Mouse (Mus musculus) macrophage (primary cell): ENCODE results near the gene C5ar2. TPM values are rescaled to one million over a fixed set of nuclear protein-coding genes. Genes with fewer than 3 reads are reported as not detected.
A peak's percentile ranks its signal among the peaks of the same experiment; 100 is the strongest.

Experiments used
- H3K27ac ChIP-seq: fragments of 350-480 bp; formaldehyde crosslinking; 2 replicates; pipeline ENCODE4 v1.9.0; 2021
- H3K36me3 ChIP-seq: fragments of 350-480 bp; formaldehyde crosslinking; 2 replicates; pipeline ENCODE4 v1.9.0; 2021; ENCODE audit errors: inconsistent target
- H3K4me3 ChIP-seq: fragments of 350-480 bp; formaldehyde crosslinking; 2 replicates; pipeline ENCODE4 v1.9.0; 2021; ENCODE audit errors: inconsistent target
- H3K79me2 ChIP-seq: fragments of 350-480 bp; formaldehyde crosslinking; 2 replicates; pipeline ENCODE4 v1.9.0; 2021; ENCODE audit errors: inconsistent target
- WGBS: methylation state at CpG from one replicate; pipeline ENCODE4 v1.1.7; 2026; ENCODE audit warnings: inconsistent platforms; ENCODE audit not compliant: missing documents; 5-methylcytosine and 5-hydroxymethylcytosine counted together
- polyA plus RNA-seq: library from polyadenylated mRNA; stranded (reverse); fragments of 250-400 nt; gene quantifications from 3 replicates; pipeline ENCODE4 v1.2.4, GENCODE M21; 2018; ENCODE audit warnings: inconsistent platforms
- total RNA-seq, 78 experiments: library from RNA; depleted of rRNA; stranded (reverse); fragments of 250-400 nt; gene quantifications; 1 replicate in 9 of 78; 2 replicates in 24 of 78; 3 replicates in 43 of 78; 4 replicates in 2 of 78; pipeline ENCODE4 v1.2.4; 2018; ENCODE audit warnings: inconsistent platforms in 56 of 78

C5ar2 gene
- total RNA-seq (2018; cell fraction: chromatin; rRNA removed), result 1 to 10 TPM; 1.3 to 9.4 (median 4.6) TPM
- 1 to 10 TPM; 2.3 to 7.1 (median 4.2) TPM for total RNA-seq (2018; cell fraction: cytosol; rRNA removed)
- 10 to 100 TPM in 8 of 26 experiments, 1 to 10 TPM in 18; 4.5 to 18.7 (median 8.2) TPM for total RNA-seq (2018; cell fraction: nucleus; rRNA removed)
- 5.3 to 5.8 TPM (median 5.7 TPM) in 3 replicates for polyA plus RNA-seq

- peak within 1 kb of the TSS; percentile 96 for H3K27ac ChIP-seq
- peaks cover 38% of the 10 kb centered on the region for H3K79me2 ChIP-seq
- H3K4me3 ChIP-seq, result no peak within 1 kb of the TSS
Observed at GRCm38 (mm10) chr7:16244067-16244466, at the start of gene C5ar2. Gene C5ar2 (minus strand): TSS chr7:16244154.

DNA sequence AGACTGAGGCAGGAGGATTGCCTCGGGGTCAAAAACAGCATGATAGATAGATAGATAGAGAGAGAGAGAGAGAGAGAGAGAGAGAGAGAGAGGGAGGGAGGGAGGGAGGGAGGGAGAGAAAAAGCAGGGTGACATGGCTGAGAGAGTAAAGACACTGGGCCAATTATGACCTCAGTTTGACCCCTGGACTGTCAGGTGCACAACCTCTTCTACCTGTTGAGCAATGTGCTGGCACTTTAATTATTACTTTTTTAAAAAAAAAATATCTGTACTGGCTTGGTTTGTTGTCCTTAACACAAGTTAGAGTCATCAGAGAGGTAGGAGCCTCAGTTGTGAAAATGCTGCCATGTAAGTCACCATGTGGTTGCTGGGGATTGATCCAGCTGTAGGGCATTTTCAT lies 43.8 kb upstream of the C5ar2 start:
- H3K79me2 ChIP-seq, result peaks cover 27% of the 10 kb centered on the region
- no peak overlapping the region for H3K4me3 ChIP-seq
- H3K36me3 ChIP-seq, result peaks cover 15% of the 10 kb centered on the region
- H3K27ac ChIP-seq, result no peak overlapping the region
- WGBS, result no CpG with 5 or more reads among the region's 1 CpGs

More at GRCm38 (mm10) chr7:16244067-16244466, at the start of gene C5ar2:
- WGBS, result 22% methylated on average over 5 of the region's 5 CpGs
- H3K36me3 ChIP-seq, result peaks cover 22% of the 10 kb centered on the region

GRCm38 (mm10) chr7:16287016-16287415 lies 43.1 kb upstream of the C5ar2 start:
- 18% methylated on average over 1 of the region's 2 CpGs for WGBS
- Histone ChIP-seq H3K36me3 (peaks cover 19% of the 10 kb centered on the region), H3K79me2 (peaks cover 27% of the 10 kb centered on the region), H3K4me3 (peak overlapping the region; percentile 40), H3K27ac (peak overlapping the region; percentile 76)

DNA sequence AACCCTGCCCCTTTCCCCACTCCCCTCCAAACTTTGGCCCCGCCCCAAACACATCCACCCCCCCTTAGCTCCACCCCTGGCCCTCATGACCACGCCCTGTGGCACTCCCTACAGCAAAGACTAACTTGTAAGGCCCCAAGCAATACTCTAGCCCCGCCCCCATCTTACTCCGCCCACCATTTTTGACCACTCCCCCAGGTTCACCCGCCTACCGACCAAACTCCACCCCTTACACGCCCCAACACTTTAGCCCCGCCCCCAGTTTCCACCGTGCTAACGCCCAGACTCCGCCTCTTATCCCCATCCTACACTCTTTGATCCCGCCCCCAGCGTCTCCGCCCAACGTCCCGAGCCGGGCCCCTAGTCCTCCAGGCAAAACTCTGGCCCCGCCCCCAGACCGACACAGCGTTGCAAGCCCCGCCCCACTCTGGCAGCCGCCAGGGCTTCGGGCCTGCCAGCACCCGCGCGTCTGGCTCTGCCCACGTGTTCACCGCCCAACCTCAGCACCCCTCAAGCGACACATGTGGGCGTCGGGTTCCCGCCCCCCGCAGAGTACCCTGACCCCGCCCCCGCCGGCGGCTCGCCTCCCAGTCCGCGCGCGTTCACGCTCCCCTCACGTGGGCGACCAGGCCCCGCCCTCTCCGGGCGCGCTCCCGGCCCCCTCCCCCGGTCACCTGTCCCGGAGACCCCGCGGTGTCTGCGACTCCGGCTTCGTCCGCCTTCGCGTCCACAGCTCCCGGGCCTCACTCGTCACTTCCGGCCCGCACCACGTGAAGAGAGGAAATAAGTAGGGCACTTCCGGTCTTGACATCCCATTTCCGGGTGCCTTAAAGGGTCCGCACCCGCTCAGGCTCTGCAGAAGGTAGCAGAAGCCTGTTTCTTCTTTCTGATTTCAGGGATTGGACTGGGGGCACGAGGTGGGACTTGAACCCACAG lies 42.3 kb upstream of the C5ar2 start, which contains the start of gene Ccdc9:
Gene Ccdc9, minus strand, starts transcription at position 770 of the 936 bp plus-strand sequence.
- Histone ChIP-seq H3K36me3 (peaks cover 26% of the 10 kb centered on the region), H3K27ac (peak within 1 kb of the TSS; percentile 76), H3K79me2 (peaks cover 27% of the 10 kb centered on the region), H3K4me3 (peak within 1 kb of the TSS; percentile 50)
- under 1% methylated on average over 38 of the region's 70 CpGs for WGBS

- Histone ChIP-seq H3K4me3 (peak overlapping the region; percentile 50), H3K36me3 (peaks cover 34% of the 10 kb centered on the region), H3K79me2 (peaks cover 27% of the 10 kb centered on the region), H3K27ac (peak overlapping the region; percentile 58)
- WGBS, result 5% methylated on average over 14 of the region's 14 CpGs
Observed at GRCm38 (mm10) chr7:16285450-16286025, 41.6 kb upstream of the C5ar2 start.

GRCm38 (mm10) chr7:16284904-16285303 lies 41.0 kb upstream of the C5ar2 start:
- 79% methylated on average over 9 of the region's 9 CpGs for WGBS
- peaks cover 27% of the 10 kb centered on the region for H3K79me2 ChIP-seq
- H3K36me3 ChIP-seq, result peaks cover 34% of the 10 kb centered on the region
- peak overlapping the region; percentile 50; the same call in 1 of the 2 replicates for H3K4me3 ChIP-seq
- H3K27ac ChIP-seq, result no peak overlapping the region

DNA sequence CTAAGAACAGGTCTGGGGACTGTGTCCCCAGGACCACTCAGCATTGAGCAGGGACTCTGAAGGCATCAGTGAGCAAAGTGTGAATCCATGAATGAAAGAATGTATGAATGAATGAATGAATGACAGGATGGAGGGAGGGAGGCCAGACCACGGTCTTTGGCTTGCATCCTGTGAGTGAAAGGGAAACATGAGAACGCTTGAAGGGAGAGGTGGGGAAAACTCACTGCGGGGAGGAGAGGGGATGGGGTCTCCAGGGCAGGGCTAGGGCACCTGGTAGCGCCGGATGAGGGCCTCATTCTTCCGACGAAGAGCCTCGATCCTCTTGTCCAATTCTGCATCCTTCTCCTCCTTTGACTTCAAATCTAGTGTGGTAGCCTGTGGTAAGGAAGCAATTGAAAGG lies 40.0 kb upstream of the C5ar2 start:
- H3K36me3 ChIP-seq, result peaks cover 34% of the 10 kb centered on the region
- 95% methylated on average over 8 of the region's 8 CpGs for WGBS
- H3K27ac ChIP-seq, result no peak overlapping the region
- H3K4me3 ChIP-seq, result no peak overlapping the region
- H3K79me2 ChIP-seq, result peaks cover 27% of the 10 kb centered on the region

DNA sequence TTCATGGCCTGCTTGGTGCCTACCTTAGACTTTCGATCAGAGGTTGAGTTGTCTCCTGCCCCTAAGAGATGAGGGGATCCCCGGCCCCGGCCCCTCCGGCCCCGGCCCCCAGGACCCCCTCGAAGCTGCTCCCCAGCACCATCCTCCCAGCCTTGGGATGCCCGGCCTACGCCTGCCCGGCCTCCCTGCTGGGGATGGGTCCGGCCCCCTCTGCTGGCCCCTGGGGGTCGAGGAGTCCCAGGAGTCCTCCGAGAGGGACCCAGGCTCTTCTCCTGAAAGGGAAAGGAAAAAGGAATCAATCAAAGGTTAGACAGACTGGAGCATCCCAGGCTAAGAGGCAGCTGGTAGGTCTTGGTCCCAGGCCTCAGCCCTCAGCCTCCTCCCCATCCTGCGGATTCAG lies 38.4 kb upstream of the C5ar2 start:
- H3K27ac ChIP-seq, result no peak overlapping the region
- H3K79me2 ChIP-seq, result peaks cover 27% of the 10 kb centered on the region
- 94% methylated on average over 6 of the region's 13 CpGs for WGBS
- no peak overlapping the region for H3K4me3 ChIP-seq
- peaks cover 46% of the 10 kb centered on the region for H3K36me3 ChIP-seq

- Histone ChIP-seq H3K79me2 (peaks cover 26% of the 10 kb centered on the region), H3K4me3 (no peak overlapping the region), H3K27ac (no peak overlapping the region), H3K36me3 (peaks cover 62% of the 10 kb centered on the region)
- 93% methylated on average over 11 of the region's 11 CpGs for WGBS
Observed at GRCm38 (mm10) chr7:16280721-16281120, 36.8 kb upstream of the C5ar2 start.

GRCm38 (mm10) chr7:16274922-16275890 lies 31.3 kb upstream of the C5ar2 start:
- Histone ChIP-seq H3K27ac (no peak overlapping the region), H3K4me3 (no peak overlapping the region), H3K36me3 (peaks cover 35% of the 10 kb centered on the region), H3K79me2 (no peaks in the 10 kb centered on the region)
- 55% methylated on average over 10 of the region's 10 CpGs for WGBS

DNA sequence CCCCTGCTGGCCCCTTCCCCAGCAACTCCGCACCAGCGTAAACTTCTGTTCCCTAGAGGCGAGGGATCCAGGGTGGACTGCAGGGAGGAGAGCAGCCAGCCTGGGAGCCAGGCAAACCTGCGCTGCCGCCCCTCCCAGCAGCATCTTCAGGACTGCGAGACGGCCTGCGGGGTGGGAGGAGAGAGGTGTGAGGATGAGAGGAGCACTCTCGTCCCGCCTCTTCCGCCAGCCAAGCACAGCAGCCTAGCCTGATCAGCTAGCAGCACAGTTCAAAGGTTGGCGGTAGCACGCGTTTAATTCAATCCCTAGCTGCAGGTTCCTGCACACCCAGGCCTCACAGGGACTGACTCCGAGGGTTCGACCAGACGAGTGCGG lies 29.8 kb upstream of the C5ar2 start:
- Histone ChIP-seq H3K79me2 (no peaks in the 10 kb centered on the region), H3K4me3 (peak overlapping the region; percentile 40), H3K27ac (peak overlapping the region; percentile 59), H3K36me3 (peaks cover 35% of the 10 kb centered on the region)
- under 1% methylated on average over 18 of the region's 18 CpGs for WGBS

DNA sequence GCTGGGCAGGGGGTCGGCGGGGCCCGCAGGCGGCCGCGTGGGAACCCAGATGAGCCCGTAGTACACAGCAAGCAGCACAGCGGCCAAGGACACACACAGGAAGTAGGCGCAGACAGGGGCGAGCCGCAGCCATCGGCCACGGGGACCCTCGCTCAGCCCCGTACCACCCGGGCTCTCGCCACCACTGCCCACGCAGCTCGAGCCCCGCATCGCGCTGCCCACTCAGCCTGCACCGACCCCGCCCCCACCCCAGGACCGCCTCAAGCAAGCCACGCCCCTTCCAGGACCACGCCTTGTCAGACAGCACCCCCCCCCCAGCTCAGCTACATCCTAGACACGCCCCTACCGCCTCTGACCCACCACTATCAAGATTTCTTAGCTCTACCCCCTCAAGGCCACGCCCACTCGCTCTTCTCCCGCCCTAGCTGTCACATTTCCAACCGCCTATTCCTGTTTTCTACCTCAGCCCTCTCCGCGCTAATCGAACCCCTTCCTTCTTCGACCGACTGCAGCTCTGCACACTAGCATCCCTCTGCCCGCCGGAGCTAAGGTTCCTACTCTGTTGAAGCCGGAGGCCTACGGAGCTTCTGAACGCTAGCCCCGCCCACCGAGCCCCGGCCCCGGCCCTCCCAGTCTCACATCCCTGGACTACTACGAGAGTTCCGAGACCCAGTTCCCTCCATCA lies 29.3 kb upstream of the C5ar2 start, which contains the start of gene Inafm1:
Gene Inafm1, minus strand, starts transcription at position 537 of the 685 bp plus-strand sequence.
- WGBS, result under 1% methylated on average over 42 of the region's 49 CpGs
- no peaks in the 10 kb centered on the region for H3K79me2 ChIP-seq
- peak within 1 kb of the TSS; percentile 59 for H3K27ac ChIP-seq
- peak within 1 kb of the TSS; percentile 40 for H3K4me3 ChIP-seq
- peaks cover 32% of the 10 kb centered on the region for H3K36me3 ChIP-seq

GRCm38 (mm10) chr7:16272681-16273080 lies 28.7 kb upstream of the C5ar2 start:
- H3K36me3 ChIP-seq, result peaks cover 26% of the 10 kb centered on the region
- H3K27ac ChIP-seq, result no peak overlapping the region
- 2% methylated on average over 28 of the region's 46 CpGs for WGBS
- no peaks in the 10 kb centered on the region for H3K79me2 ChIP-seq
- peak overlapping the region; percentile 37 for H3K4me3 ChIP-seq
